Mouse (Mus musculus): ENCODE measurements at regions not wholly inside any gene's neighbourhood (a gene's known extent, or its start where the extent isn't known, plus 50 kb on each side); places are given as distances from the start of the nearest gene placed in this dataset.

GRCm38 (mm10) chr1:71948686-71949085 is 263.4 kb downstream of the Mreg start:
- DNase-seq (ENCODE audit: low read depth, low spot score) = no peak

DNA sequence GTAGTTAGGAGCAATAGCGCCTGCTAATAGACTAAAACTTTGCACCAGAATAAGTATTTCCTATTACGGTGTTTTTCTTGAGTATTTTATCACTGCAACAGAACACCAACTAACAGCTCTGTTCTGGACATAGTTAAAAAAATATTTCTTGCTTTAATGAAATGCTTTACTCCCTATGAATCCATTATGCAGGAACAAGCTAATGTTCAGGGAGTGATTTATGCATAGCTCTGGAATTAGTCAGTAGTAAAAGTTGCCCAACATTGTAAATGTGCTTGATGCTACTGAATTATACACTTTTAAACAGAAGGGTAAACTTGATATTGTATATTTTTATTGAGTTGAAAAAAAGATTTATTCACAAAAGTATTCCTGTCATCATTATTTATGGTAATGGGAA is 264.6 kb downstream of the Mreg start:
- DNase-seq (ENCODE audit: low read depth, low spot score) = no peak

GRCm38 (mm10) chr1:71946911-71947310 is 265.2 kb downstream of the Mreg start:
- DNase-seq (ENCODE audit: low read depth, low spot score) = no peak

- no peak for DNase-seq (ENCODE audit: low read depth, low spot score)
Observed at GRCm38 (mm10) chr1:71945070-71945469, 267.0 kb downstream of the Mreg start.

DNA sequence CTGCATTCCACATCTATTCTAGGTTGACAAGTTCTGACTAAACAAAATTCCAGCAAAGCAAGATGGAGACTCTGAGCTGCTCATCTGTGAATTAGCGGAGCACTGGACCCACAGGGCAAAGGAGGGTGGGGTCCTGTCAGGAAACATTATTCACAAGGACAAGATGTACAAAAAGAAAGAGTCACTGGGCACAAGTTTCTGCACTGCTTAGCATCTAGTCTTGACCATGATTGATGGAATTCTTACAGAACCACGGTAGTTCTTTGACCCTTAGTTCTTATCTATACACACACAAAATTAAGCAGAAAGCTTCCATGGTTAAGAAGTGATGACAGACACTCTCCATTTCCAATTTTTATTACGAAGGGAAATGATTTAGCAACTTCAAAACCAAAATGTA is 267.6 kb downstream of the Mreg start:
- DNase-seq (ENCODE audit: low read depth, low spot score) = no peak

- no peak for DNase-seq (ENCODE audit: low read depth, low spot score)
Observed at GRCm38 (mm10) chr1:71942145-71942544, 270.0 kb downstream of the Mreg start.

DNA sequence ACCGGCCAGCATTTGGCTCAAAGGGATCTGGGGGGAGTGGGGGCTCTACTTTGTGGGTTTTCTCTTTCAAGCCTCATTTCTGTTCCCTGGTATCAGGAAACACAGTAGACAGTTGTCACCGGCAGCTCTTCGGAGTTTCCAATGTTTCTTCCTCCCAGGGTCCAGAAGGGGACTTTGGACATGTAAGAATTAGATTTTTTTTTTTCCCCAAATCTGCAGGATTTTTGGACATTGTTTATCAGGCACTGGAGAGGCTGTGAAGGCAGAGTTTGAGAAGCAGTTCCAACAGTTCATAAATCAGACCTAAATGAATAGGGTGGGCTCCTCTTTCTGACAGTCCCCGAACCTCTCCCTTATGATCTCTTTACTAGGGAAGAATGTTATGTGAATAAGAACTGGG is 270.4 kb downstream of the Mreg start:
- no peak for DNase-seq (ENCODE audit: low read depth, low spot score)

DNA sequence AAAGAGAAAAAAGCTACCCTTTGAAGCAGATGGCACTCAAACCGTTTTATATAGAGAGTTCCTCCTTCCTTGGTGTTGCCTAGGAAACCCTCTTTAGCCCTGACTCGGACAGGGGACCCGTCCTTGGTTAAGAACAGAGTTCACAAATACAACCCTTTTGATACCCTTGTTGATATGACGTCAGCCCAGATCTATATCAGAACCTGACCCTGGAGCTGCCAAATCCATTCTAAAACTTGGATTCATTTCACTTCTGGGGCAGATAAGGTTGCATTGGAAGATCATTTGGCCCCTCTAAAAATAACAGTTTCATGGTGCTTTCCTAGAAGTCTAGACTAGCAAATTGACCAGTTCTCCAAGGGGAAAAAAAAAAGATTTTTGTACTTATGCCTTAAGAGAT is 271.2 kb downstream of the Mreg start:
- DNase-seq (ENCODE audit: low read depth, low spot score) = no peak

DNA sequence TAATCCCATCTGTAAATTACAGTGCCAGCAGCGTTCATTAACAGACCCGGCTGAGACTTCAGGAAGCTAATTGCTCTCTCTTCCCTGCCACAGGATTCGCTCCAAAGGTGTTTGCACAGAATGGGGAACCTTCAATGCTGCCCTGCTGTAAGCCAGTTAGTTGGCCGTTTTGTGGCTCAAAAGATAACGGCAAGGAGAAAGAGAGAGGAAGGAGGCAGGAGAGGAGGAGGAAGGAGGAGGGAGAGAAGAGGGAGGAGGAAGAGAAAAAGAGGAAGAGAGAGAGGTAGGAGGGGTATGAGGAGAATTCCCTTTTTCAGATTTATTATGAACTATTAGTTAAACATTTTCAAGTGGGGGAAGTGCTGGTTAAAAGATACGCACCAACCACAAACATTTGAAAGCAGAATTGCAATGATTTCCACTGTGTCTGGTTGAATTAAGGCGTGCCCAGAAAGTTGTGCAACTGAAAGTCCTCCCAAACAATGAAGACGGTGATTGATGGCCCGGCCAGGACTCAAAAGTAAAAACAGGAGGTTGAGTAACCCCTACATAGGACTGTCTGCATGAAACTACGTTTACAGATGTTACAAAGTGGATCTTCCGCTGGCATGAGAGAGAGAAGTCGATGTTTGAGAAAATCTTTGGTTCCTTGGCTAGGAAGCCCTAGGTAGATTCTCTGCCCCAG is 273.6 kb downstream of the Mreg start:
- no peak for DNase-seq (ENCODE audit: low read depth, low spot score)

GRCm38 (mm10) chr1:71937922-71938321 is 274.2 kb downstream of the Mreg start:
- DNase-seq (ENCODE audit: low read depth, low spot score) = no peak

- DNase-seq (ENCODE audit: low read depth, low spot score) = no peak
Observed at GRCm38 (mm10) chr1:71937168-71937567, 274.9 kb downstream of the Mreg start.

DNA sequence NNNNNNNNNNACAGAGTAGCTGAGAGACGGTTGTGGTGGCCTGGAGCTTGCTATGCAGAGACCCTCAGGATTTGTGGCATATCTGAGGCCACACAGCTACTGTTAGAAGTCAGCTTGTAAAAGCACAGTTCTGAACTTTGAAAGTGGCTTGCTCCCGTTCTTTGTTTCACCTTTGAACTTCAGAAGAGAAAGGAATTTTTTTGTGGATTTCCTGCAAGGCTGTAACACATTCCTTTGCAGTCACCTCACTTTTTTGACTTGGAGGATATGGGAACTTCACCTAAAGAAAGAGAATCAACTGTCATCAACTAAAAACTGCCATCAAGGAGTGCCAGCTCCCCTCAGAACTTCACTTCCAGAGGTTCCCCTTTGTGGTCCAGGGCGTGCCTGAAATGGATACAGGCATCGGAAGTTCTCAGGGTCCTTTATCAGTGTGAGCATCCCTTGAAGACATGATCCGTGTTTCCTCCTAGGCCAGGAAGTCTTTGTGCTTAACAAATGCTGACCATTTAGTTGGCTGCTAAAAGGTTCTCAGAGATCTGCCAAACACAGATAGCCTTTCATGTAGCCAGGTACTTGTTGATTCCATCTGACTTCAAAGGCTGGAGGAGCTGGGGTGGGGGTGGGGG is 275.5 kb downstream of the Mreg start:
- no peak for DNase-seq (ENCODE audit: low read depth, low spot score)

GRCm38 (mm10) chr1:71925501-71925900 is 272.5 kb upstream of the Fn1 start:
- DNase-seq (ENCODE audit: low read depth, low spot score) = no peak

DNA sequence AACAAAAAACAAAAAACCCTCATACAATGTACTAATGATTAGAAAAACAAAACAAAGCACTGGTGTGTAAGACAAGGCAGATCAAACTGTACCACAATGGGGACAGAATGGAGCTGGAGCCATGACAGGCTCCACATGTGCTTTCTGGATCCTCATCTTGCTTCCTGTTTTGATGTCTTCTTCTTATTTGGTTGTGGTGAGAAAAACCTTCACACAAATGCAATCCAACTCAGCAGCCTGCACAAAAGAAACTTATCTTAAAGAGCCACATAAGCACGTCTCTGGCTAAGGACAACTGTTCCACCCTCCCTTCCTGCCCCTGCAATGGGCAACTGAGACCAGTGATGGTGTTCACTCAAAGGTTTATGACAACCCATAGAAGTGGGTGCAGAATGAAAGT is 271.9 kb upstream of the Fn1 start:
- no peak for DNase-seq (ENCODE audit: low read depth, low spot score)

DNA sequence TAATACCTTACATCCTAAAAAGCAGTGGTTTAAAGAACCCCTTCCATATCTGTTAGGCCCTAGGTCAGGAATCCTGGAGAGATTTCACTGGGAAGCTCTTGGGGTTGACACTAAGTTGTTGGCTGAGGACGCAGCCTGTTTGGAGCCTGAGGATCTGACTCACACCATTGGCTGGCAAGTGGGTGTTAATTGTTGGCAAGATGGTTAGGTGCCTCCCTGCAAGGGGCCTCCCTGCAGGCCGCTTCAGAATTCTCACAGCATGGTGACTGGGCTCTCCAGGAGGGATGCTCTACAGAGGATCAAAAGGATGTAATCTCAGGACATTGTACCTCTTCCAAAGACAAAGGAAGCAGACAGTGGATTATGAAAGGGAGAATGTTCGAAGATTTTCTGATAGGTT is 270.7 kb upstream of the Fn1 start:
- DNase-seq (ENCODE audit: low read depth, low spot score) = no peak

- no peak for DNase-seq (ENCODE audit: low read depth, low spot score)
Observed at GRCm38 (mm10) chr1:71921456-71921855, 268.5 kb upstream of the Fn1 start.

DNA sequence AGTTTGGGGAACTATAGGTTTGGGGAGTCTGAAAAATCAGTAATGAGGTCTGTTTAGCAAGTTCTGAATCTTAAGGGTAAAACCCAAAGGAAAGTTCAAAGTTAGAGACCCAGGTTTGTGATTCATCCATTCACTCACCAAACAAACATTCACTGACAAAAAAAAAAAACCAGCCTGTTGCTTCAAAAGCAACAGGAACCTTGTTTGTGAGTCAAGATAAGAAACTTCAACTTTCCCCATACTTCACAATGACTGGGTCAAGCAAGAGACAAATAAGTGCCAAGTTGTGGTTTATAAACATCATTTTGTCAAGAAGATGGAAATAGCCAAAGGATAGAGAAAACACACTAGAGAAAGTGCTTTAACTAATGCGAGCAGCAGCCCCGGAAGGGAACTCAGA is 266.9 kb upstream of the Fn1 start:
- no peak for DNase-seq (ENCODE audit: low read depth, low spot score)

- no peak for DNase-seq (ENCODE audit: low read depth, low spot score)
Observed at GRCm38 (mm10) chr1:71917021-71917420, 264.0 kb upstream of the Fn1 start.

DNA sequence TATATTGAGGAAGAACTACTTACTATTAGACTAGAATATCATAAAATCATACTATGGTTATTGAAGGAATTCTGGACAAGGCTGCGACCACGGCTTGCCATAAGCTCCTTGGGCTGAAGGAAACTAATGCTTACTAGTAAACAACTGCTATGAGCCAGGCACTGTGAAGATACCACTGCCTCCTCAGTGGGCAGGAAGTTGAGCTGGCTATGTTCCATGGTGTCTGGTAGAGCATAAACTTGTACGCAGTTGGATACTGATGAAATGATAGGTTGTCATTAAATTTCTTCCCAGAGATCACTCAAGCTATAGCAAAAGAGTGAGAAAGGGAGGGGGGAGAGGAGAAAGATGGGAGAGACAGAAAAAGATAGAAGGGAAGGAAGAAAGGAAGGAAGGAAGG is 261.4 kb upstream of the Fn1 start:
- DNase-seq (ENCODE audit: low read depth, low spot score) = no peak

DNA sequence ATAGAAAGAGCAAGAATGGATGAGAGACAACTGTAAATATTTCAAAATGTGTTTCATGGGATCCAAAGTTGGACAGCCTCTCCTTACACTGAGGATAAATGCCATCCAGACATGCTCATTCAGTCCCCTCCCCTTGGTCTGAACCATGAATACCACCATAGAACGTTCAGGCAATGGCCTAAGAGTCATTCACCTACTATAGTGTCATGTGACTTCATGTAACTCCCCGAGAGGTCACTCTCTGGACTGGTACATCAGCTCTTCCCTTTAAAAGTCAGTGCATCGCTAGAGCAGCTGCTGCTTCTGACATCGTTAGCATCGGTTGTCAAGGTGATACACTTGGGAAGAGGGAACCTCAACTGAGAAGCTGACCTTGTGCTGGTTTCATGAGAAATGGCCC is 260.2 kb upstream of the Fn1 start:
- DNase-seq (ENCODE audit: low read depth, low spot score) = no peak

DNA sequence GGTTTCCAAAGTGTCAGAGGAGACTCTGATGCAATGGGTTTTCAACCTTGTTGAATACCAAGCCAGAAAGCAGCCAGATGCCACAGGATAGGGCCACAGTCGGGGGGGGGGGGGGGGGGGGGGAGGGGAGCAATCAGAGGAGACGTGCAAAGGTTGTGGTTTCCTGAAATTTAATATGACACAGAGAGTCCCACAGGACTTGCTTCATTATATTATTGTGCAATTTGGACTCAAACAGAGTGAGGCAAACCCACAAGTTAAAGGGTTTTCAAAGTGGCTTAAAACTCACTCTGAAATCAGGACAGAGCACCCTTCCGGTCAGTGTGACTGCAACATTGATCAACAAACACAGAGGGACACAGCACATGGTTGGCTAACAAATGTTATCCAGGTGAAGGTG is 259.4 kb upstream of the Fn1 start:
- DNase-seq (ENCODE audit: low read depth, low spot score) = no peak

DNA sequence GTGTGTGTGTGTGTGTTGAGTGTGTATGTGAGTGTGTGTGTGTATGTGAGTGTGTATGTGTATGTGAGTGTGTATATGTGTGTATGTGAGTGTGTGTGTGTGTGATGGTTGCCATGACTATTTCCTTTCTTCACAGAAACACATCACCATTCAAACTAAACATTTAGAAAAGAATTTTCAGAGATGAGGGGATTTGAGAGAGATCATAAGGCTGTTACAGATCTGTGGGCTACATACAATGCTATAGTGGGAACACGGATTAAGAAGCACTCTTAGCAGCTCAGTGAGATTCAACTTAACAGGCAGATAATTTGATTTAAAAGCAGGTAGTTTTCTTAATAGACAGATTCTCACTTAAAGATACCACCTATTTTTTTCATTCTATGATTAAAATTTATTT is 257.1 kb upstream of the Fn1 start:
- DNase-seq (ENCODE audit: low read depth, low spot score) = no peak

DNA sequence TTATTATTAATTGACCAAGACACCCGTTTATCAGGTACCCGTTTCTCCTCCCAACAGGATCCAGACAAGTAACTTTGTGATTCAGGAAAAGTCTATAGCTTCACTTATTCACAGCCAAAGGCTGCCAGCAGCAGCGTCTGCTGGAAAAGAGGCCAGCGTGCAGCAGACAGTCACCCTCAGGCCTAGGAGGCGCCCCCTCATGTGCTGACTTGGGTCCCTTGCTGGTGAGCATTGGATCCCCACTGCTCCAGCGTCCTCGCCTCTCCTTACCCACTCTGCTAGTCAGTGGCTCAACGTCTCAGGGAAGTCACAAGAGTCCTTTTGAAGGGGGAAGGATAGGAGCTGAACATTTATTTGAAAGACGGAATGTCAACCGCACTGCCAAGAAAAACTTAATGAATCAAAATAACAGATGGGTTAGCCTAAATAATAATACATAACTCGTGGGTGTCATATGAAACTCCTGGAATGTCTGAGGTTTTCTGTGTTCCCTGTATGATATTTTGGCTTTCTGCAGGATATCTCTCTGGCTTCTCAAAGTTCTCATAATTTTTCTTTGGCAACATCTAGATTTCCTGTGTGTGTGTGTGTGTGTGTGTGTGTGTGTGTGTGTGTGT is 256.6 kb upstream of the Fn1 start:
- DNase-seq (ENCODE audit: low read depth, low spot score) = no peak
